Mouse (Mus musculus) mouse trophoblast stem cell (cell line): ENCODE measurements around the gene Olfr324.

Experiments used
- in situ Hi-C, 2 experiments: fragments of 300-500 bp; cut with MseI, MboI; formaldehyde crosslinking; loops; 2 replicates in 1 of 2; 3 replicates in 1 of 2; pipeline ENCODE4 v1.15.1; 2025

Olfr324 gene

GRCm38 (mm10) chr11:58634878-58635277 lies 40.0 kb downstream of the Olfr324 start:
- in situ Hi-C loops, result no loop called here

GRCm38 (mm10) chr11:58636376-58636977 lies 41.6 kb downstream of the Olfr324 start:
- in situ Hi-C loops, result no loop called here

DNA sequence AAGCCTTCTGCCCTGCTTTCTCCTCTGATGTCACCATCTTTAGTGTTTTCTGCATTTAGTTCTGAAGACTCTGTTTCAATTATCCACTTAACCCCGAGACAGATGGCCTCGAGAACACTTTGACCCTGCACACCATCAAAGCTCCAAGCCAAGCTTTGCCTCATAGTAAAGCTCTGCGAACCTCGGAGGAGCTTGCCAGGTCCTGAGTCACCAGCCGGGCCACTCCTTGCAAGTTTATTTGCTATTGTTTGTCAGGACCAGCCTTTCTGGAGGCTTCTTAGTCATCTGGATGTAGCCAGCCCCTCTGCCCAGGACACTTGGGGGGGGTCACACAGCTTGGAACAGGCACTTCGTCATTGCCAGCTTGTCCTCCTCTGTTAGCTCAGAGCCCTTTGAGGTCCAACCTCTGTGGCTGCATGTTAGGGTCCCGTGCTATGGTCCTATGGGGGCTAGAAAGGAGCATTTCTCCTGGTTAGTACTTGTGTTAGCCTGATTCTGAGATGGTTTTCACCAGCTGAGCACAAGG lies 43.3 kb downstream of the Olfr324 start:
- in situ Hi-C loops, result no loop called here

DNA sequence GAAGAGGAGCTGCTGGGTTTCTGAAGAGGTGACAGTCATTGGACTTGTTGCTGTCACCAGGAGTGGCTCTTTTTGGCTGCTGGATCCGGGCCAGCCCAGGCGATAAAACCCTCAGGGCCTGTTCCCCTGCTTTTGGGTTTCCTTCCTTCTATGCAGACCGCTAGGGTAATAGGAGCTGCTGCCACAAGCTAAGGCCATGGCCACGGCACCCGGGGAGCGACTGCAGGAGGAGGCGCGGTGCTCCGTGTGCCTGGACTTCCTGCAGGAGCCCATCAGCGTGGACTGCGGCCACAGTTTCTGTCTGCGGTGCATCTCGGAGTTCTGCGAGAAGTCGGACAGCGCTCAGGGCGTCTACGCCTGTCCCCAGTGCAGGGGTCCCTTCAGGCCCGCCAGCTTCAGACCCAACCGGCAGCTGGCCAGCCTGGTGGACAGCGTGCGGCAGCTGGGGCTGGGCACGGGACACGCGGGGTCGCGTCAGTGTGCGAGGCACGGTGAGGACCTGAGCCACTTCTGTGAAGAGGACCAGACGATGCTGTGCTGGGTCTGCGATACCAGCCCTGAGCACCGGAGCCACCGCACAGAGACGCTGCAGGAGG lies 45.5 kb downstream of the Olfr324 start, which contains the start of gene Trim58:
Gene Trim58, plus strand, starts transcription at position 194 of the 596 bp plus-strand sequence.
- in situ Hi-C loops, result no loop called here

DNA sequence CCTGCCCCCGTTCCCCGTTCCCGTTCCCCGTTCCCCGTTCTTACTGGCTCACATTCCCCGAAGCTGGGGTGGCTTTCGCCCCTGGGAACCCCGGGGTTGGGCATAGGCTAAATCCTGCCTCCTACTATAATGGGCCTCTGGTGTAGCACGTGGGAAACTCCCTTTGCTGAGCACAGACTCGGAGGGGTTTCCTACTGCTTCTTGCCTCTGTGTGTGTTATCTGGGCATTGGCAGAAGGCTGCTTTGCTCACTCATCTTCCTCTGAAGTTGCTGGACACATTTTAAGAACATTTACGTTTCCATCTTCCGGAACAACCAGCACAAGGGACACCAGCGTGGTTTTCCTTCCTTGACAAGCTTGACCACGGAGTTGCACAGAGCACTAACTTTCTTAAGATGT lies 46.1 kb downstream of the Olfr324 start:
- in situ Hi-C loops, result no loop called here

- in situ Hi-C loops, result no loop called here
Measured at GRCm38 (mm10) chr11:58641638-58642358, 46.9 kb downstream of the Olfr324 start.

GRCm38 (mm10) chr11:58643350-58643749 lies 48.4 kb downstream of the Olfr324 start:
- in situ Hi-C loops, result no loop called here
